Mouse (Mus musculus) spleen, embryonic (tissue): Measurements from ENCODE around the gene Arfgef2.
"Not testable (repeated sequence)": the region's sequence is repeated elsewhere in the genome, so short reads cannot be mapped to it uniquely, and the experiment has no call there.

Source experiments
- CTCF ChIA-PET: fragments of 350-600 bp; sonication (Branson Sonifier 250); formaldehyde crosslinking; loops from one replicate; lab custom pipeline; 2022; lab: Charles Lee

The Arfgef2 gene

DNA sequence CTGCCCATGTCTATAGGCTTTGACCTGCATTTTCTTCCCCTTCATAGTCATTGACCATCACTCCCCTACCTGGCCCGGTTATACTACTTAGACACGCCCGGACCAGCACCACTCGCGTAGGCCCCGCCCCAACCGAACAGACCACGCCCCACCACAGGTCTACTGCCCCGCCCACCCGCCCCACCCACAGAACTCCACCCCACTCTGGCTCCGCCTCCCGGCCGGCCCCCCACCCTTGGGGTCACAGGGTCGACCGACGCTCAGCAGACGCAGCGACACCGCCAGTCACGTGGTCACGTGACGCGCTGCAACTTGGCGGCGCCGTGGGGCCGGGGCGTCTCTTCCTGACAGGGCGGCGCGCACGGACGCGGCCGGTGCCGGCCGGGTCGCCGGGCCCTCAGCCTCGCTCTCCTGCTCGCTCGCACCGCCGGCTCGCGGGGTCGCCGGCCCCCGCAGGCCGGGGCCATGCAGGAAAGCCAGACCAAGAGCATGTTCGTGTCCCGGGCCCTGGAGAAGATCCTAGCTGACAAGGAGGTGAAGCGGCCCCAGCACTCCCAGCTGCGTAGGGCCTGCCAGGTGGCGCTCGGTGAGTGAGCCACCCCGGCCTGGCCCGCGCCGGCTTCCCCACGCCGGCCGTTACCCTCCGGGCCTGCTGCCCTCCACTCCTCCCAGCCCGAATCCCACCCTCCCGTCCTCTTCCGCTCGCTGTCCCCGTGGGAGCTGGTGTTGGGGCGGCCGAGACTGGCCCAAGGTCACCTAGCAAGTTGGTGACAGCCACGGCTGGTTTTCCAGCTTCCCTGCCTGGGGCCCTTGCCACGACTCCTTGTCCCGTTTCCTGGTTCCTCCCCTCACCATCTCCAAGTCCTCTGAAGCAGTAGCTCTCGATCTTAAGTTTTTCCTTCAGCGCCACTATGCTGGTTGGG, at the start of gene Arfgef2:
Arfgef2 (plus strand) TSS at position 339 of the 923 bp plus-strand sequence.
- CTCF ChIA-PET: interaction anchor here (0.5 to 0.9 kb wide), 2 partner anchors 31 to 262 kb away, joined by 3 read pairs; no protein-coding TSS in a partner anchor

DNA sequence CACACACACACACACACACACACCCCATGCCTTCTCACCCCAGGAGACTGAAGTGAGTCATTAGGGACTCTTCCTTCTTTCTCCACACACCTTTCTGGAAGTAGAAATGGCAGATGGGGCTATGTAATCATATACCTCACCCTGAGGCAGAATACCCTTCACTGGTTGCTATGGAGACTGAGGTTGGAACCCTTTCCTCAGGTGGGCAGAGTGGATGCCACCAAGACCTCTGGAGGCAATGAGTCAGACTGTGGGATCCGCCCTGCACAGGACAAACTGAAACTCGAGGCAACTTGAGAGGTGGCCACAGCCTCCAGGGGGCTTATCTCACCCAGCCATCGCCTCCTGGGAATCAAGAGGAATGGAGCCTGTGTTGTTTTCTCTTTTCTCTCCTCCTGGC, 47.4 kb upstream of the Arfgef2 start:
- CTCF ChIA-PET: no interaction called here

DNA sequence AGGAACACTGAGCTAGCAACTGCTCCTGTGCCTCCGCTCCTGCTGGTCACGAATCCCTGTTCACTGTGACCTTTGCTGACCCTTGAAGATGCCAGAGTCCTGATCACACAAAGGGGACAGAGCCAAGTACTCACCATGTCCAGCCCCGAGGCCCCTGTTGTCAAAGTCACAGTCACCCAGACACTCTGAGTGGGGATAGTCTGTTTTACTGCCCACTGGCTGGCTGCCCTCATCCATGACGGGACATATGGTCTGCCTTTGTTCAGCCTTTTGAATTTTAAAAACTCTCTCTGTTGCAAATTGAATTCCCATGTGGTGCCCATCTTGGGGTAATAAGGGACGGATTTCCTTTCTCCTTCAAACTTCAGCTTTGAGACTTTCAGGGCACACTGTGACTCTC, 41.3 kb upstream of the Arfgef2 start:
- CTCF ChIA-PET: no interaction called here

DNA sequence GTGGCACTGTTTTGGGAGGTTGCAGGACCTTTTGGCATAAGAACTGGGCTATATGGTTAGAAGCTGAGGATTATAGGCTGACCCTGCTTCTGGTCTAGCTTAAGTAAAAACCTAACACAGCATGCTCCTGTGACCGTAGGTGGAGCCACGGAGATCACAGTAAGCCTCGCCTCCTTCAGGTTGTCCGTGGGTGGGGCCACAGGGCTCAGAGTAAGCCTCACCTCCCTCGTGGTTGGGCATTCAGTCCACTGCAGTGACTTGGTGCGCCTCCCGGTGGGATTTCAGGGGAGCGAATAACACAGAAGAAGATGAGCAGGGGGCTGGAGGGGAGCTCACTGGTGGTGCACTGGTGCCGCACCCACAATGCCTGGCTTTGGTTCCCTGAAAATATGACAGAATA, 37.8 kb upstream of the Arfgef2 start:
- CTCF ChIA-PET: no interaction called here

DNA sequence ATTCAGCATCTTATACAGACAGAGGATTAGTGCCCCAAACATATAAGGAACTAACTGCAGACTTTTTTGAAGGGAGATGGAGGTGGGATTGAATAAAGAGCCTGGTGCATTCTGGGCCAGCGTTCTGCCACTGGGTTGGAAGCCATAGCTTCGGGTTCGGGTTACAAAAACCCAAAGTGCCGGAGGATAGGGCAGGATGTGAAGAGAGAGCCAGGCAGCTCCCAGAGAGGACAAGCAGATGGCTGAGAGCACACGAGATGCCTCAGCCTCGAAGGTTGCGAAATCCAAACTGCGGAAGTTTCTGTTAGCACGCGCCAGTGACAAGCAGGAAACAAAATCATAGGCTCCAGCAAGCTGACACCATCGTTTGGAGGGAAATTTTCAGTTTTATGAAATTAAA, 34.0 kb upstream of the Arfgef2 start:
- CTCF ChIA-PET: interaction anchor here (0.7 kb wide), 1 partner anchor 28 kb away, joined by 3 read pairs; no protein-coding TSS in a partner anchor

DNA sequence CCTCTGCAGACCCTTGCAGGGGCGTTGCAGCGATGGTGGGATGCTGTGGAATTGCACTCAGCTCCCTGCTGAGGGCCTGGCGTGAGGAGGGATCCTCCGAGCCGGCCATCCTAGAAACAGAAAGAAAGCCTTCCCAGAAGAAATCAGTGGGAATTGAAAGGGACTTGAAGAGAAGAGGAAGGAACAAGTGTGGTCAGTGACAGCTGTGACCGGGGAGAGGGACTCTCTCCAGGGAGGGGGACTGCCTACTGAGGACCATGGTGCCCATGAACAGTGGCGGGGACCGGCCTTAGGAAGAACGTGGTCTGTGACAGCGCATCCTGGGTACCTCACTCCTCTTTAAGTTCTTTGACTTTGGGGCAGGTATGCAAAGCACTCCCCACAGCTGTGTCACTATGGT, 31.8 kb upstream of the Arfgef2 start:
- CTCF ChIA-PET: no interaction called here

DNA sequence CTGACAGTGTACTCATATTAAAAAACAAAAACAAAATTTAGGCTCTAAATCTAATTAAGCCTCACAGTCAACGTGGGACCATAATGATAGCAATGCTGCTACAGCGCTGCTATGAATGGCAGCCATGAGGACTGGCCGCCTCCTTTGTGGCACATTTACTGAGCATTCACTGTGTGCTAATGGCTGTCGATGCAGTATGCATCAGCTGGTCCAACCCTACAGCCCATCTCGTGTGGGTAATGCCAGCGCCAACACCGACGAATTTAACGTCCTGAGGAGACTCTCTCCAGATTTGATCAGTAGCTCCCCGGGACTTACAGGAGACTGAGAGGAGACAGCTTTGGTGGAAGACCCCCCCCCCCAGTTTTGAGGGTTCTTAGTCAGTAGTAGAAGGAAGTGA, 31.1 kb upstream of the Arfgef2 start:
- CTCF ChIA-PET: interaction anchor here (0.7 to 1.1 kb wide), 2 partner anchors 32 to 59 kb away, joined by 3 read pairs; no protein-coding TSS in a partner anchor

DNA sequence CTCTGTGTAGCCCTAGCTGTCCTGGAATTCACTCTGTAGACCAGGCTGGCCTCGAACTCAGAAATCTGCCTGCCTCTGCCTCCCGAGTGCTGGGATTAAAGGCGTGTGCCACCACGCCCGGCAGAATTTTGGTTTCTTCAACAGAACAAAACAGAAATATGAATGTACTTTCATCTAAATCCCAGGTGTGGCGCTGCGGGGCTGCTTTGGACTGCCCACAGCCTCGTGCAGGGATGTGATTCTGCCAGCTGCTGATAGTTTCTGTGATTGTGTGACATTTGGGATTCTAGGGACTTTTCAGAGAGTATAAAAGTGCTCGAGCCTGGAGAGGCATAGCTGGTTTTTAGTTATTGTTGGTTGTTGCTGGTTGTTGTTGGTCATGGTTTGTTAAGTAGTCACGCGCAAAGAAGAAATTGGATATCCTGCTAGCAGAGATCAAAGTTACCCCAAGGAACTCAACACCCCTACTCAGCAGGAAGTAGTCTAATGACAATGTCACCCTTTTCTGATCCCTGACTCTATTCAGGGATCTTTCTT, 30.0 kb upstream of the Arfgef2 start:
- CTCF ChIA-PET: interaction anchor here (0.7 to 1.1 kb wide), 2 partner anchors 21 to 31 kb away, joined by 3 to 4 read pairs; no protein-coding TSS in a partner anchor

DNA sequence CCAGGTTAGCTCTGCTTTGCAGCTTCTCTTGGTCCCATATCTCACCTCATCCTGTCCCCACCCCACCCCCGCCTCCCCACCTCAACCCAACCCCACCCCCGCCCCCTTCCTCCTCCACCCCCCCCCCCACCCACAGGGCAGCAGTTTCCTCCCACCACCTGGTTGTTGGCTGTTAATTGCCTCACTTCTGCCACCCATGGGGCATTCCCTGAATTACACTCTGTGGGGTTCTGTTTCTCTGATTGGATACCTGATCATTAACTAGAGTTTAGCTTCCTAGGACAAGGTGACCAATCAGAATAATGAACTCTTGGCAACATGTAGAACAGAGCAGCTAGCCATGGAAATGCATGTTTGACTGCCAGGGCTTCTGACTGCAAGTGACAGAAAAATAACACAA, 29.1 kb upstream of the Arfgef2 start:
- CTCF ChIA-PET: interaction anchor here (0.7 kb wide), 1 partner anchor 22 kb away, joined by 4 read pairs; no protein-coding TSS in a partner anchor

DNA sequence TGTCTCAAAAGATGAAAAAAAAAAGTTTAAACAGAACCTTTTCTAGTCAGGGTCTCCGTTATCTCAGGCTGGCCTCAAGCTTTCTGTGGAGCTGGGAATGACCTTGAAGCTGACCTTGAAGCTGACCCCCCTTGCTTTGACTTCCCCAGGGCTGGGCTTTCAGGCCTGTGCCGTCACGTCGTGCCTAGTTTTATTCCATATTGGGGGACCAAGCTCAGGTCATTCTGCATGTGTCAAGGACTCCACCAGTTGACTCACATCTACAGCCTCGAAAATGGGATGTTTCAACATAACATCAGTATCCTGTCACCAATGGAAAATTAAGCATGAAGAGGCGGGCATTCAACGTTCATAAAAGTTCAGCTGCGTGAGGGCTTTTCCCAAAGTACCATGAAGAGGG, 25.4 kb upstream of the Arfgef2 start:
- CTCF ChIA-PET: interaction anchor here (0.6 to 1.8 kb wide), 4 partner anchors 183 to 191 kb away, joined by 3 to 6 read pairs (median 4); no protein-coding TSS in a partner anchor

DNA sequence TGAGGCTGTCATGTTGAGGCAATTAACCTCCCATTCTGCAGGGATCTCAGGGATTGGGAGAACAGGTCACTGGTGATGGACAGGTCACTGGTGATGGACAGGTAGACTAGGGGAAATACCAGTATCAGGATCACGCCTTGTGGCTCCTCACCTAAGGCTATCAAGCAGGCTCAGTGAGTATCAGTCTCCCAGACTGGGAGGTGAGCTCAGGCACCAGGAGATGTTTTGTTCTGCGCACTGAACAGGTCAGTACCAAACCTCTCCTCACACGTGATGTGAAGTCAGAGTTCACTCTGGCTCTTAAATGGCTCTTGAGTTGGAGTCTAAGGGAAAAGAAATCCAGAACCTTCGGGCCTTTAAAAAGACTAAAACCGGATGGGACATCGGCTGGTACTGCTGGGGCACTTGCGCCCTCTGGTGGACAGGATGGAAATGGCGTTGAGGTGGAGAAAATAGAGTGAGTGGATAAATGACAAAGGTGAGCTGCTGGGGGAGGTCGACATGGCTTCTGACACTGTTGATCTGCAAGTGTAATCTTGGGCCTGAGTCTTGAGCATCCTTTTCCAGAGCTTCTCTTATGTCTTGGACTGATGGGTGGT, 24.3 kb upstream of the Arfgef2 start:
- CTCF ChIA-PET: interaction anchor here (0.6 to 1.8 kb wide), 5 partner anchors 90 to 190 kb away, joined by 3 to 6 read pairs (median 3); no protein-coding TSS in a partner anchor

DNA sequence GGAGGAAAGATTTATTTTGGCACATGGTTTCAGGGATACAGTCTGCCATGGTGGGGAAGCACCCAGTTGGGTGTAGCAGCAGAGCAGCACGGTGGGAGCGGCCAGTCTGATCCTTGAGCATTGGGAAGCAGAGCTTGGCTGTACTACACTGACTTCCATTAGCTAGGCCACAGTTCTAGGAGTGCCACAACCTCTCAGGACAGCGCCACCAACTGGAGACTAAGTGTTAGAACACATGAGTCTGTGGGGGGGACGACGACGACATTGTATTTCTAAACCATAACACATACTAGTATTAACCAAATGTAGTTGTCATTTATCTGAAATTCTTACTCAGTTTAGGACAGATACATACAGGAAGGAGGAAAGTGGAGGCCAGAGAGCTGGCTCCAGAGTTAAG, 21.0 kb upstream of the Arfgef2 start:
- CTCF ChIA-PET: interaction anchor here (0.6 to 0.7 kb wide), 2 partner anchors 74 to 135 kb away, joined by 7 read pairs; no protein-coding TSS in a partner anchor

DNA sequence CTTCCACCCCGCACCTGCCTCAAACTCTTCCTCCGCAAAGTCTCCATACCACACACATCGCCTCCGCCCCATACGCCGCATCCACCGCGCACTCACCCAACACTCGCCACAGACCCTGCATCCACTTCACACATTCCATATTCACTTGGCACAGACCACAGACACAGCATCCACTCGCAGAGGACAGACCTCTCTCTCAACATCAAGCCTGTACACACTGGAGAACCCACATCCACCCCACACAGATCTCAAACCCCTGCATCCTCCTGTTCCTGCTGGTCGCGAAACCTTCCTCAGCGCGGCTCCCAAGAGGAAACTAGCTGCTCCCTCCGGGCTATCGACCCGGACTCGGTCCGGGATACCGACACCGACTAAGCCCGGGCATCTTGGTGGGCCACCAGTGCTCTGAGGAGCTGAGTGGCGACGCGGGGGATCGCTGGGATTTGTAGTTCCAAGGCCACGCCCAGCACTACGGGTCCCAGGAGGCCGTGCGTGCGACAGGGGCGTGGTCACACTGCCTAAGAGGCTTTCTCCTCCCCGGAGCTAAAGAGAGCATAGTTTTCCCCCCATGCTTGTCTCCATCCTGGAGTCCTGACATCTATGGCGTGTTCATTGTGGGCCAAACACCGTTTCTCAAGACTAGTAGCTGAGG, 18.9 kb upstream of the Arfgef2 start:
- CTCF ChIA-PET: interaction anchor here (0.7 to 1.4 kb wide), 2 partner anchors 16 to 18 kb away, joined by 3 to 22 read pairs; no protein-coding TSS in a partner anchor

DNA sequence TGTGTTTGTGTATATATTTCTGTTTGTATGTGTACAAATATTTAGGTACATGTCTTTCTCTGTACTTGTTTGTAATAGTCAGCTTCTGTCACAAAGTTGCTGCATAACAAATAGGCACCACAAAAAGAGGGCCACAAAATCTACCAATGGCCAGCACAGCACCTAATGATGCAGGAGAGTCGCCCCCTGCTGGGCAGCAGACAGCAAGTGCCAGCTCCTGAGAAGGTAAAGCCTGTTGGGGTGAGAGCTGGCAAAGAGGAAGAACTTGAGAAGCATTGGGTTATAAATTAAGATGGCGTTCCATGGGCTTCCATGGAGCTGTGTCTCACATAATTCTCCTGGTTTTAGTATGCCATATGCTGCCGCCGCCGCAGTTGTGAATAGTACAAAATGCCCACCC, 13.7 kb upstream of the Arfgef2 start:
- CTCF ChIA-PET: interaction anchor here (0.7 kb wide), 1 partner anchor 15 kb away, joined by 4 read pairs; no protein-coding TSS in a partner anchor

DNA sequence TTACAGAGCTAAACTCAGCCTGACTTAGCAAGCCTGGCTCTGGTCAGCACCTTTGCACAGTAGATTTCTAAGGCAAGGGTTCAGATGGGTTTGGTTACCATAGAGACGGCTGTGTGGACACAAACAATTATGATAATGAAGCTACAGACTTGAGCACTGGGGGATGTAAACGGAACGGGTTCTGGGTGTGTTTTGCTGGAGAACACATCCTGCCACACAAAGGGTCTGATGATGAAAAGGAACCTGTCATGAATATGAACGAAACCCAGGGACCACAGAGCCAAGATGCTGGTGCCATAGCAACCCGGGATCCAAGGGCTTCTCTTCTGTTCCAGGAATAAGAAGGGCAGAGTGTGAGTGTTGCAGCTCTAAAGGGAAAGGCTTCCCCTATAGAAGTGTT, 13.0 kb upstream of the Arfgef2 start, which contains the start of gene Trp53rkb:
Trp53rkb (plus strand) TSS at position 177 of the 400 bp plus-strand sequence.
- CTCF ChIA-PET: interaction anchor here (0.7 kb wide), 1 partner anchor 15 kb away, joined by 4 read pairs; no protein-coding TSS in a partner anchor

DNA sequence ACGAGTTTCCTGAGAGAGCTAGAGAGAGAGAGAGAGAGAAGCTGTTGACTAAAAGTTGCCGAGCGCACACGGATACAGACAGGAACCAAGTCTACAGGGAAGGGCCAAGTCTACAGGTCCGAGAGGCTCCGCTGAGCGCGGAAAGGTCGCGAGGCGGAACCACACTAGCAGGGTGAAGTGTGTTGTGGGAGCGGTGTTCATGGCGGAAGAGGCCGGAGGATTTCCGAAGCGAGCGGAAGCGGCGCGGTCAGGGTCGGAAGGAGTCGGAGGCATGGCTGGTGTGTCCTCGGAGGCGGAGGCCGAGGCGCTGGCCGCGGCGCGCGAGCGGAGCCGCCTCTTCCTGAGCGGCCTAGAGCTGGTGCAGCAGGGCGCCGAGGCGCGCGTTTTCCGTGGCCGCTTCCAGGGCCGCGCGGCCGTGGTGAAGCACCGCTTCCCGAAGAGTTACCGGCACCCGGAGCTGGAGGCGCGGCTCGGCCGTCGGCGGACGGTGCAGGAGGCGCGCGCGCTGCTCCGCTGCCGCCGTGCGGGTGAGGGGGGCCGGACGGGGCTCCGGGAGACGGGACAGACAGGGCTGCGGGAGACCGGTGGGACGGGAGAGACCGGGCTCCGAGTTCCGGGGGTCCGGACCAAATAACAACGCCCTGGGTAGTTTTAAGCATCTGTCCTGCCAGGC, 11.7 kb upstream of the Arfgef2 start:
- CTCF ChIA-PET: not testable (repeated sequence)

DNA sequence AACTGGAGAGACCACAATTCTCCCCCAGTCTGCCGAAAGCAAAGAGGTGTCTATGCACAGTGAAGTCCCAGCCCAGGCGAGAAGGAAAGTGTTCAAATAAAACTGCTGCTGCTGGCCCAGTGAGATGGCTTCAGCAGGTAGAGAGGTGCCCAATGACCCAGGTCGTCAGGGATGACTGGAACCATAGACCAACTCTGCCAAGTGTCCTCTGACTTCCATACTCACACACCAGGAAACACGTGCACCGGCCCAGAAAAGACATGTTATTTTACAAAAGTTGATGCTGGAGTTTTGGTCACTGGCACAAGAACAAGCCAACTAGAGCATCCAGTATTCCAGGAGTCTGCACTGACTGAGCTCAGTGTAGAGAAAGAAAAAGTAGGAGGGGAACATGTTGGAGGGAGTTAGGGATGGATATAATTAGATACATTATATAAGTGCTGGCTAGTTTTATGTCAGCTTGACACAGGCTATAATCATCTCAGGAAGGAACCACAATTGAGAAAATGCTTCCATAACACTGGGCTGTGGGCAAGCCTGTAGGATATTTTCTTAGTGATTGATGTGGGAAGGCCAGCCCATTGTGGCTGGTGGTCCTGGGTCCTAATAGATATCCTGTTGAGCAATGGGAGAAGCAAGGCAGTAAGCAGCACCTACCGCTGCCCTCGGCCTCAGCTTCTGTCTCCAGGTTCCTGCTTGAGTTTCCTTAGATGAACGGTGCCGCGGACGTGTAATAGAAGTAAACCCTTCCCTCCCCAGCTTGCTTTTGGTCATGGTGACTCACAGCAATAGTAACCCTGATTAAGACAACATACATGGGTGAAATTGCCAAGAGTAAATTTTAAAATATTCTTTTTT, 5.5 kb upstream of the Arfgef2 start:
- CTCF ChIA-PET: interaction anchor here (0.6 kb wide), 1 partner anchor 59 kb away, joined by 3 read pairs; no protein-coding TSS in a partner anchor

DNA sequence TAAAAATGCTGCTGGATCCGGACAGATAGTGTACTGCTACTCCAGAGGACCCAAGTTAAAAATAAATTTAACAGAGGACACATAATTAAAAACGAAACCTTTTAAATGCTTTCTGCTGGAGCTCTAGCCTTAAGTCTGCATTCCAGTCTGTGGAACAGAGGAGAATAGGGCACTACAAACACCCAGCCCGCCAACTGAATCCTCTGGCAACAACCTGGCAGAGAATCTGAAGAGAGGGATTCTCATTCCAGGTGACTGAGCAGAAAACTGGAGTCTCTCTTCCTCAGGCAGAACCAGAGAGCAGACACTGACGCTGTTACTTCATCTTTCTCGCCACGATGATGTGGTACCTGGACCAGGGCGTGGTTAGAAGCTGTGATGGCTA, 4.9 kb upstream of the Arfgef2 start:
- CTCF ChIA-PET: interaction anchor here (0.6 kb wide), 1 partner anchor 60 kb away, joined by 3 read pairs; no protein-coding TSS in a partner anchor

DNA sequence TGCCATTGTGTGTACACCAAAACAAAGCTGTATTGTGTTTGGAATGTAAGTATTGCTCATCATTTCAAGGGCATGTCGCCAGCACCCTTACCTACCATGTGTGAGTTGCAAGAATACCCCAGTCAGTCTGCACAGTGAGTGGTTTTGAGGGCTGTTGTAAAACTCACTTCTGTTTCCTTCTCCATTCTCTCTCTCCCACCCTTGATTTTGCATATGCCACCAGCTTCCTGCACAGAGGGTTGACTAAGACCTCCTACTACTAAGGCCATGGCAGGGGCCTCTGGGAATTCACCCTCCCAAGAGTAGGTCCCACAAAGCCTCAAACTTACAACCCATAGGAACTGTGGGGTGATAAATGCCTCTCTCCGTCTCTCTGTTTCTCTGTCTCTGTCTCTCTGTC, 4.0 kb upstream of the Arfgef2 start:
- CTCF ChIA-PET: interaction anchor here (0.7 kb wide), 1 partner anchor 171 kb away, joined by 4 read pairs; no protein-coding TSS in a partner anchor
